Mouse (Mus musculus): ENCODE data around the gene Esrrb. TPM values are rescaled to one million over a fixed set of nuclear protein-coding genes. Genes with fewer than 3 reads are reported as not detected.

The Esrrb gene
- total RNA-seq, 2 experiments from 2014 or later: 10.3 to 15.5 TPM

DNA sequence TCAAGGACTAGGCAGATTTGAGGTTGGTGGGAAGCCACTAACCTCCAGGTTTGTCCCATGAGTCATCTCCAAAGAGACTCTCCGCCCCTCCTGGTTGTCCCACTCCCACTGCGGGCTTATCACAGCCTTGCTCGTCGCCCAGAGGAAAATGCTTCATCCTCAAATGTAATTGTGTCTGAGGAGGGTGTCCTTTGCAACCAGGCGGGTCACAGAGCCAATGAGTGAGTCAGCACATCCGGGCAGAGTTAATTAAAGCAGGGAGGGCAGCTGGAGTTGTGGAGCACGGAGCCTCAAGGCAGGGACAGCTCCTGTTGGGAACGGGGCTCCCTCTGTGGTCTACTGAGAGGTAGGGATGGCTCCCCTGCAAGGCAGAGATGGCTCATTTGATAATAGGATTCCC lies 37.8 kb downstream of the Esrrb start:
- intact Hi-C loops (cut with DNase I): no loop called here
- peak in 1 of 2 experiments; percentile 18 for DNase-seq

- DNase-seq: peak; percentile 84 to 89
- intact Hi-C loops (cut with DNase I): loop anchor here (2.0 to 5.0 kb wide), 3 partner anchors 100 to 270 kb away; no protein-coding TSS in a partner anchor
Observed at GRCm38 (mm10) chr12:86402718-86403117, 41.8 kb downstream of the Esrrb start.

DNA sequence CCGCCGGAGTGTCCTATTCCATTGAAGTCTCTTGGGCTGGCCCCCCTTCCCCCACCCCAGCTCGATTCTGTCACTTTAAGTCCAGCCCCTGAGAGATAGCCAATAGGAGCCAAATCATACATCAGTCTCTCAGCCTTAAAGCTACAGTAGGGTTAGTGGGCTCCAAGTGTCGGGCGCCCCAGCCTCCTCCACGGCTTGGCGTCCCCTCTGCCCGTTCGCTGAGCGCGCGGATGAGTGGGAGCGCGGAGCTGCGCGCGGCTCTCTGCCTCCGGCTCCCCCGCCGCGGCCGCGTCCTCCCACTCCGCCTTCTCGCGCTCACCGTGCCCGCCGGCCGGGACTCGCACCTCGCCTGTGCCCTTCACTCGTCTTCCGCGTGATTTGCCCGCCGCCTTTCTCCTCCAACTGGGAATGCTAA lies 60.6 kb downstream of the Esrrb start:
- DNase-seq: peak; percentile 42 to 46
- intact Hi-C loops (cut with DNase I): no loop called here

DNA sequence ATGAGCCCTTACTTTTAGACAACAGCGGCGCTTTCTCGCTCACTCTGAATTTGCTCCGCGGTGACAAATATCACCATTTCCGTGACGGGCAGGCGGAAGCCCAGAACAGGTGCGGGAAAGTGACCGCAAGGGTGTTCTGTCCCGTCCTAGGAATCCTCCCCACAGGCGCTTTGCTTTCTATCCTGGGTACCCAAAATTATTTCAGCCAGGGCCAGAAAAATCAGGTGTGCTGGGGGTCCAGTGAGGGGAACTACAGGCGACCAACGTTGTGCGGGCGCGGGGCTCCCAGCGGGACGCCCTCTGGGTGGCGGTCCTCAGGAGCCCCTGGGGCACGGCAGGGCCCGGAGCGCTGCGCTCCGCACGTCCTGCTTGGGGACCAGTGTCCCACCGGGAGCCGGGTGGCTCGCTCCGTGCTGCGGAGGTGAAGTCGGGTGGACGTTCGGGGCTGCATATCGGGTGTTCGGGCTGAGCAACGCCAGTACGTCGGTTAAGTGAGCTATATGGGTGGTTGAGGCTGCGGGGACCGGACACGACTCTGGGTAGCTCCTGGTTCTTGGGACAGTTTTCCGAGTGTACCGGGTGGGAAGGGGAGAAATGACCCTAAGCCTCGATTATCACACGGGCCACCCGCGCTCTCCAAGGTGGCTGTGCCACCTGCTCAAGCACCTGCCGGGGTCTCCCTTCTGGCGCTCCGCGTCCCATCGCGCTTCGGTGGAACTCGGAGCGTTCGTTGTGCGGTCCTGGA lies 61.4 kb downstream of the Esrrb start:
- peak in 1 of 2 experiments; percentile 10 for DNase-seq

GRCm38 (mm10) chr12:86423102-86423501 lies 62.2 kb downstream of the Esrrb start:
- intact Hi-C loops (cut with DNase I): no loop called here
- no peak for DNase-seq

More for the DNA sequence above, 61.4 kb downstream of the Esrrb start:
- intact Hi-C loops (cut with DNase I): no loop called here

- DNase-seq: no peak
- intact Hi-C loops (cut with DNase I): no loop called here
Observed at GRCm38 (mm10) chr12:86427585-86427984, 66.7 kb downstream of the Esrrb start.

GRCm38 (mm10) chr12:86431671-86432070 lies 70.8 kb downstream of the Esrrb start:
- no peak for DNase-seq
- intact Hi-C loops (cut with DNase I): loop anchor here (2.0 kb wide), 2 partner anchors 181 to 299 kb away; no protein-coding TSS in a partner anchor

DNA sequence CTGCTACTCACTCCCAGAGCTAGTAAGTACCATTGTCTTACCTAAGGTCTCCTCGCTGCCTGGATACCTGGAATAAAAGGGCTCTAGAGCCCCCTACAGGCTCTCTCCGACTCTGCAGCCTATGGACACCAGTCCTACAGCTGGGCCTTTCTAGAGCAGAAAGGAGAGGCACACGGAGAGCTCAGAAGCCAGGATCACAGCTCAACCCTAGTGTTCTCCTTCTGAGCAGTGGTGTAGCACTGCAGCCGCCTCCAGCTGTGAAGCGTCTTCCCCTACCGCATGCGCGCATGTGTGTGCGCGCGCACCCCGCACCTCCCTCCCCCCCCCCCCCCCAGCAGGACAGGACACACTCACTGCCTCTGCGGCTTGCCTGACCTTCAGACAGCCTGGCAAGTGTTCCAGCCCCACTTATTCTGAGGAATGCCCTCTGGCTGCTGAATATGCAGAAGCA lies 72.5 kb downstream of the Esrrb start:
- intact Hi-C loops (cut with DNase I): loop anchor here (2.0 kb wide), 2 partner anchors 179 to 301 kb away; no protein-coding TSS in a partner anchor
- peak; percentile 54 to 73 for DNase-seq

DNA sequence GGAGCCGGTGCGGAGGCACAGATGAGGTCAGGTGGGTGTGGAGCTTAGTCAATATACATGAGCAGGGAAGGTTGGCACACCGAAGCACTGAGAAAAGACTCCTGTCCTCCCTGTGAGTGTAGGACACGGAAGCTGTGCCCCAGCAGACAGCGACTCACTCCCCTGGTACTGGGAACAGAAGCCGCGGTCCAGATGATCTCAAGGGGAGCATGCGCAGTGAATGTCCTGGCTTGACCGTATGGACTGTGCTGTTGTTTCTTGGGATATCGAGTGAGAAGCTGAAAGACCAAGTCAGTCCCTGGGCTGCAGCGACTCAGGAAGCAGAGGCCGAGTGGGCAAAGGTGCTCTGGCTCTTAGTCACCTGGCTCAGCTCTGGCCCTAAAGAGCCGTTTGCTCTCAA lies 74.7 kb downstream of the Esrrb start:
- DNase-seq: no peak
- intact Hi-C loops (cut with DNase I): no loop called here

- intact Hi-C loops (cut with DNase I): no loop called here
- no peak for DNase-seq
Observed at GRCm38 (mm10) chr12:86450848-86451247, 89.9 kb downstream of the Esrrb start.

DNA sequence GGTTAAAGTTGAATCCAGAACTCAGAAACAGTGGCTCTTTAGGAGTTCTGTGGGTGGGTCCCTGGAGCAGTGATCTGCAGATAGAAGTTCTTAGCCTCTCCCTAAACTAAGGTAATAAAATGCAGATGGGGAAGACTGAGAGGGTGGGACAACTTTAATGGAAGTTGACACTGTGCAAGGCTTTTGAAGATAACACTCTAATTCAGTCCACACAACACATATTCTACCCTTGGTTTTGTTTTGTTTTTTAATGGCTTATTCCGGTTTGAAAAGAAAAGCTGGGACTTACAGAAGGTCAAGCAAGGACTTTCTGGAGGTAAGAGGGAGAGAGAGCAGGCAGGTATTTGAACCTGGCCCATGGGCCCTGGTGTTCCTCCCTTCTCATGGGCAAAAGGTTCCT lies 94.1 kb downstream of the Esrrb start:
- intact Hi-C loops (cut with DNase I): no loop called here
- DNase-seq: no peak

- intact Hi-C loops (cut with DNase I): no loop called here
- no peak for DNase-seq
Observed at GRCm38 (mm10) chr12:86462742-86463470, 102.0 kb downstream of the Esrrb start.

- intact Hi-C loops (cut with DNase I): no loop called here
- no peak for DNase-seq
Observed at GRCm38 (mm10) chr12:86464385-86464784, 103.5 kb downstream of the Esrrb start.

DNA sequence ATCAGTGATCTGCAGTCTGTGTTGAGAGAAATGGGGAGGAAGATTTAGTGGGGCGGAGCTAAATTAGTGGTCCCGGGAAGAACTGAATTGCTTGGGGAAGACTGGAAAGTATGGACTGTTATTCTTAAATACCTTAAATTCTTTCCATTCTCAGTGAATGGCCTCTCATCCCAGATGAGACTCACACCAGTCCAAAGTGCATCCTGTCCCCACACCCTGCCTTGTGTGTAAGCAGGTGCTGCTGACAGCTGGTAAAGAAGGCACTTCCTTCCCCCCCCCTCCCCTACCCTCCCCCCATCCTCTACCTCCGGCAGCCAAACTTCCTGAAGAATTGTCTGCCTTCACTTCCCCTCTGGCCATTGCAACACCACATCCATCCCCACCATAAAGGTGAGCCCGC lies 105.3 kb downstream of the Esrrb start:
- intact Hi-C loops (cut with DNase I): no loop called here

DNA sequence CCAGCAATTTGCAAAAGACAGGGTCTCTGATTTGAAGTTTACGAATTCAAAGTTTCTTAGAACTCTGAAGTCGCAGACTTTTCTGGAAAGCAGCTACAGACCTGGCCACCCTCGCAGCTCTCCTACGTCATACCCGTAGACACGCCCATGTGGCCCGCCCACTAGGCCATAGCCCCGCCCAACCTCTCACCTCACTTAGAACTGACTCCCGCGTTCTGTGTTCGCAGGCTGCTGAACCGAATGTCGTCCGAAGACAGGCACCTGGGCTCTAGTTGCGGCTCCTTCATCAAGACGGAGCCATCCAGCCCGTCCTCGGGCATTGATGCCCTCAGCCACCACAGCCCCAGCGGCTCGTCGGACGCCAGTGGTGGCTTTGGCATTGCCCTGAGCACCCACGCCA lies 109.0 kb downstream of the Esrrb start:
- DNase-seq: no peak
- intact Hi-C loops (cut with DNase I): no loop called here

More for the DNA sequence above, 105.3 kb downstream of the Esrrb start:
- no peak for DNase-seq

DNA sequence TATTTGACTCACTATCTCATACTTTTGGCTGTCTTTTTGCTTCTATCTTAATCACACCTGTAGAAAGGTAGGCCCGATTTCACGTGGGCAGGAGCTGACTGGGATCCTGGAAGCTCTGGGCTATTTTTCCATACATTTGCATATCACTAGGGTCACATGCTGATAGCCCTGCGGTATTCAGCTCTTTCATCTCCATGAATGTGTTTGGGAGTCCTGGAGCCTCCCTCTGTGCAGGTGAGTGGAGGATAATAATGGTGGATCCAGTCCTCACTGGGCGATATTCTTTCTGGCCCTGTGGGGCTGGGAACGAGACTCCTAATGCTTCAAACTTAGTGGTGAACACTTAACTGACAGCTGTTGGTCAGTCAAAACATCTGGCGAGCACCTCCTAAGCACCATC lies 110.0 kb downstream of the Esrrb start:
- DNase-seq: no peak
- intact Hi-C loops (cut with DNase I): no loop called here

GRCm38 (mm10) chr12:86473630-86474029 lies 112.7 kb downstream of the Esrrb start:
- intact Hi-C loops (cut with DNase I): no loop called here
- no peak for DNase-seq

DNA sequence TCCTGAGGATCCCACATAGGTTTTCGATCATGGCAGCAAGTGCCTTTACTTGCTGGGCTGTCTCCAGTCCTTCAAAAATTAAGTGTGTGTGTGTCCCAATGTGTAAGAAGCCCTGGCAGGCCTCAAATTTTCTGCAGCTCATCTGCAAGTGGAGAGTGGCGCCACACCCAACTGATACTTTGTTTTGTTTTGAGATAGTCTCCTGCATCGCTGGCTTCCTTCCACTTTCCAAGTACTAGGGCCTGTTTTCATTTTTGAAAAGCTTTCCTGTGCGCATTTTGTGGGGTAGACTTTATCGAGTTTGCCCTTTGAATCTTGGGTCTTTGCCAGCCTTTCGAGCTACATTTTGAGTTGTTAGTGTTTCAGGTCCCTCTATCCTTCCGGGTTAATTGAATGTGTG lies 115.1 kb downstream of the Esrrb start:
- no peak for DNase-seq
- intact Hi-C loops (cut with DNase I): no loop called here

- intact Hi-C loops (cut with DNase I): no loop called here
- no peak for DNase-seq
Observed at GRCm38 (mm10) chr12:86478908-86479307, 118.0 kb downstream of the Esrrb start.

DNA sequence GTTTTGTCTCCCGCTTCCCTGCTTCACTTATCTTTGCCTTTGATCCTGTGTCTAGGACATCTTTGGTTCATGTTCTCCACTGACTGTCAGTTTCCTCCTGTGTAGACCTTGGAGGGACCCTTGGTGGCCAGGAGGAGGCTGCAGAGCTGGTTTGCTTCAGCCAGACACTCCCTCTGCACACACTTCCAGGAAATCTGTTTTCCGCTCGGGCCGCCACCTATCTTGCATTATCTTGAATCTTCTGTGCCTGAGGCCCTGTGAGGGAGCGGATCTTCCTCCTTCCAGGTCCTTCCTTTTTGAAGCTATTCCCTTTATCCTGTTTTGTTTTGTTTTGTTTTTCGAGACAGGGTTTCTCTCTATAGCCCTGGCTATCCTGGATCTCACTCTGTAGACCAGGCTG lies 121.1 kb downstream of the Esrrb start:
- DNase-seq: no peak
- intact Hi-C loops (cut with DNase I): no loop called here

DNA sequence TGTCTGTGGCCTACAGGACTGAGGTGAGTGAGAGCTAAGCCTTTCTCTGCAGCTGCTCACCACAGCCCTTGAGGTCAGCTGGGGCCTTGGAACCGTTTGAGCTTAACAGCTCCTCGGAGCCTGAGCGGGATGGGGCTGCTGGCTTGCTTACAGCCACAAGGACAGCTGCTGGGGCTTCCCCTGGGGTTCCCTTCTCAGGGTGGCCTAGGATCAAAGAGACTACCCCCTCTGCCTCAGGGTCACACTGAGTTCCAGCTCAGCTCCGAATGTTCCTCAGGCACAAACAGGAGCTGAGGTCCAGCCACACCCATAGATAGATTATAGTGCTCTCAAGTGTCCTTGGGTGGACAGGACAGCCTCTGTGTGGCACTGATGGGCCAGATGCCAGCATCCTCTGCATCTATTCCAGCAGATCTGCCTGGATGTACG lies 122.5 kb downstream of the Esrrb start:
- peak; percentile 11 to 39 for DNase-seq
- intact Hi-C loops (cut with DNase I): no loop called here

DNA sequence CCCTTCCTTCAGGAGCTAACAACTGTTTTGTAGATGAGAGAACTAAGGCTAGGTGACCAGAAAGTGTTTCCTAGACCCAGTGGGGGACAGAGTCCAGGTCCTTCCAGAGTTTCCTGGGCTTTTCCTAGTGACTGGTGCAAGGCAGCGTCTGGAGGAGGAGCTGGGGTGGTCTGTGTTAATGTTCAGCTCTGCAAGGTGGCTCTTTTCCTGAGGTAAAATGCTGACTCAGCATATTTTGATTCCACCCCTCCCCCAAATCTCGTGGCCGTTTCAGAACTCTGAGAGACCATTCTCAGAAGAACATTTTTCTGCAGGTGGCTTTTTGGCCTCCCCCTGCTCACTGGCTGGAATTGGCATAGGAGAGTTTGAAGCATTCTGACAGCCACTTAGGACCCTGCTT lies 127.1 kb downstream of the Esrrb start:
- intact Hi-C loops (cut with DNase I): no loop called here
- no peak for DNase-seq

Measured in heart, postnatal 14 days (tissue).